Mouse (Mus musculus) brain, embryonic 14.5 days (tissue): Measurements from ENCODE around the gene Smok2a. TPM values are rescaled to one million over a fixed set of nuclear protein-coding genes. Genes with fewer than 3 reads are reported as not detected.
"Not testable (repeated sequence)": the region's sequence is repeated elsewhere in the genome, so short reads cannot be mapped to it uniquely, and the experiment has no call there.

Experiments
- DNase-seq: peaks from one replicate; pipeline ENCODE4 v3.0.0-alpha.2; 2011; ENCODE audit warnings: low read depth
- CTCF ChIP-seq: fragments of 200-500 bp; IDR thresholded peaks from 2 replicates; pipeline ENCODE4 v1.5.1; 2012; ENCODE audit warnings: inconsistent platforms, mild to moderate bottlenecking, moderate library complexity, borderline replicate concordance; ENCODE audit not compliant: insufficient read depth, insufficient read length; ENCODE audit errors: extremely low read depth
- POLR2A ChIP-seq: fragments of 200-500 bp; IDR thresholded peaks from 2 replicates; pipeline ENCODE4 v1.6.1; 2012; ENCODE audit warnings: mild to moderate bottlenecking, inconsistent platforms, borderline replicate concordance; ENCODE audit not compliant: poor library complexity, insufficient read depth, insufficient read length, severe bottlenecking; ENCODE audit errors: extremely low read depth
- polyA plus RNA-seq: library from polyadenylated mRNA; depleted of rRNA; stranded (reverse); fragments of >200 nt; gene quantifications from 2 replicates; pipeline ENCODE4 v1.2.3, GENCODE M21; 2012; rRNA removed

Gene Smok2a
- polyA plus RNA-seq, result not detected in 2 replicates

DNA sequence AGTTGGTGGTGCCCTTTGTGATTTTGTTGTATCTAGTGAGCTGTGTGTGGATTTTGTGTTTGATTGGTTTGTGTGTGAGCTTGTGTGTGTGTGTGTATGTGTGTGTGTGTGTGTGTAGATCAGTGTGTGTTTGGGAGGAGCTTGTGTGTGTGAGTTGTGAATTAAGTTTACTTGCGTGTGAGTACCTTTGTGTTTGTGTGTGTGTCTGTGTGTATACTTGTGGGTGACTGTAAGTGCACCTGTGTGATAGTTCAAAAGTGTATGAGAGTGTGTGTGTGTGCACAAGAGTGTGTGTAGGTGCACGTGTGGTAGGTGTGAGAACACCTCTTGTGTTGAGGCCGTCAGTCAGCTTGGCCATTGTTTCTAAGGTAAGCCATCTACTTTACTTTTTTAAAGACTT is at the start of gene Smok2a:
Gene Smok2a, plus strand, starts transcription at position 301 of the 400 bp plus-strand sequence.
- TF ChIP-seq POLR2A (no peak), CTCF (no peak)
- no peak for DNase-seq

DNA sequence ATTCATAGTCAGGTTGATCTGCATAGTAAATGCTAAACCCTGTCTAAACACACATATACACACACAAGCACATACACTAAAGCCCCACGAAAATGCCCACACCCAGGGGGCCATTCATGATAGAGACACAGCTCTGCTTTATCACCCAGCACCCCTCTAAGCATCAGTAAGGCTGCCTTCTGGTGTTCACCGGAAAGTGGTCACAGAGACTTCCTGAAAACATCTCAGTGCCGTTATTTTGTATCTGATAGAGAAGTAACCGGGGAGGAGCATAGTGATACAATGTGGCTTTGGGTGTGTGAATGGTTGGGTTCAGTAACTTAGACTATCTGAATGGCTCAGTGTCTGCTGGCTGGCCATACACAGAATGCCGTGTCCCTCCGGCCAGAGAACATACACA is 47.4 kb upstream of the Smok2a start:
- DNase-seq, result not testable (repeated sequence)

GRCm38 (mm10) chr17:13174029-13174428 is 47.0 kb upstream of the Smok2a start:
- not testable (repeated sequence) for DNase-seq

- DNase-seq, result not testable (repeated sequence)
These were observed 45.4 kb upstream of the Smok2a start for GRCm38 (mm10) chr17:13175609-13176008.

DNA sequence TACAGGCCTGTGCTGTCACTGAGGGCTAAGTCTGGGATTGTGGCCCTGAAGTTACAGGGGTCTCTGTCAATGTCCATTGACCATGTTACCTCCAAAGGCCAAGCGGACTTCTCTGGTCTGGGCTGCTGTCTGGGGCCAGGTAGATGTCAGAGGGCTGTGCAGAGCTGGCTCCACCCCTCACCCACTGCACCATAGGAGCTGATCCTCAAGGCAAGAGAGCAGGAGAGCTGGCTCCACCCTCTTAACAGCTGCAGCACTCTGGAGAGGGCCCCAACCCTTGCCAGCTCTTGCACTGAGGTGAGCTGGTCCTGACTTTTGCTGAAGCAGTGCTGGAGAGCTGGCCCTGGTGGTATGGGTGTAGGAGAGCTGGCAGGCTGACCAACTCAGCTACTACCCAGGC is 43.2 kb upstream of the Smok2a start:
- not testable (repeated sequence) for DNase-seq

DNA sequence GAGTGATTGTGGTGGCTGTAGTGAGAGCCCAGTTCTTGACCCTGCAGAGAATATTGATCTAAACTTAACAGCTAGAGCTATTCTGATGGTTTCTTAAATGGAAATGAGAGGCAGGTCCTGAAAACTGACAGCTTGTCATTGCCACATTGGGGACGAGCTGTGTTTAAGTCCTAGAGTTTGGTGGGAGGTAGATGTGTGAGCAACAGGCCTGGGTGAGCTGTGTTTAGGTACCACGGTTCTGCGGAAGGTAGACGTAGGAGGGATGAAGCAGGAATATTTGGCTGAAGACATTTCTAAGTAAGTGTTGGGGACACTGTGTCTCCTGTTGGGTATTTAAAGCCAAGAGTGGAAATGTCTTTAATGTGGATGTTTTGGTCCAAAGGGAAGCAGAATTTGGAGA is 42.0 kb upstream of the Smok2a start:
- not testable (repeated sequence) for DNase-seq

GRCm38 (mm10) chr17:13180491-13180890 is 40.5 kb upstream of the Smok2a start:
- not testable (repeated sequence) for DNase-seq

GRCm38 (mm10) chr17:13182712-13183111 is 38.3 kb upstream of the Smok2a start:
- not testable (repeated sequence) for DNase-seq

DNA sequence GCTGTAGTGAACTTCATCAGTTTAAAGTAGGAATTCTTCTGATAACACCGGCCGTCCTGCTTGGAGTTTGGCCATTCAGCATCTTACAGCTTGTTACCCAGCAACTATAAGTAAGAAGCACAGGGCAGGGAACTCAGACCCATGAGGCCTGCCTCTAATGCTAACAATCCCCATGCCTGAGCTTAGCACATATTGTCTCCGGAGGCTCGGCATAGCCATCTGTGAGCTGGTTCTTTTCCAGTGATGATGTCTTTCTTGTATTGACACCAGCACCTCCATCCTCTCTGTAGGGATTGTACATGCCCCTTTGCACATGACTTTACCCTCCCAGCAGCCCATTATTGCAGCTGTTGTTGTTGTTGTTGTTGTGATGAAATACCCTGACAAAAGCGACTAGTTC is 36.5 kb upstream of the Smok2a start:
- DNase-seq, result not testable (repeated sequence)

GRCm38 (mm10) chr17:13186541-13186940 is 34.4 kb upstream of the Smok2a start:
- not testable (repeated sequence) for DNase-seq

DNA sequence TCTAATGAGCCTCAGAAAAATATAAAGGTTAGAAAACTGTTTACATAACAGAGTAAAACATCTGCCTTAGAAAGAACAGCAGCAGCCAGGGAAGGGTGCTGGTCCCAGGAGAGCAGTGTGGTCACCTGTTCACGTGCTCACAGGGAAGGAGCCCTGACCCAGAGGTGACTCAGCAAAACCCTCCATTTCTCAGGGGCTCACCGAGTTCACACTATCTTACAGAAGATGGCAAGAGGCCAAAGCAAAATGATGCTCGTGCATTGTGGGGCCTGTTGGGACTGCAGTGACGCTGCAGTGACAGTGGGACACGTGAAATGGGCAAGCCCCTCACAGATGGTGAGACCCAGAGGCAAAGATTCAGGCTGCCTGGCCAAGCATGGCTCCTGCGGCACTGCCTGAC is 33.4 kb upstream of the Smok2a start:
- not testable (repeated sequence) for DNase-seq

DNA sequence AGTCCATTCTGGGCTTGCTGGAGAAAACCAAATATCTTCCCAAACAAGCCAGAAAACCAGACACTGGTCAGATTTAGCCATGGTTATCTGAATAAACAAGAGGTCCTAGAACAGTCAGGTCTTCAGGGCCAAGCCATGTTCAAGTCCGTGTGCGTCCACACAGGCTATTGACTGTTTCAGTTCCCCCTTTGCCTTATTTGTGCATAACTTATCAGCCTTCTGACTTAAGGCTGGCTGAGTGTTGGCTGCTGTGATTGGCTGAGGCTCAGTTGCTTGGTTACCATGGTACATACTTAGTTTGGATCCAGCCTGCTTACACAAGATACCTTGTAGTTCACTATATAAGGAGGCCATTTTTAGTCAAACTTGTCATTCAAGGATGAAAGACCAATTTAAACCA is 32.1 kb upstream of the Smok2a start:
- DNase-seq, result not testable (repeated sequence)

DNA sequence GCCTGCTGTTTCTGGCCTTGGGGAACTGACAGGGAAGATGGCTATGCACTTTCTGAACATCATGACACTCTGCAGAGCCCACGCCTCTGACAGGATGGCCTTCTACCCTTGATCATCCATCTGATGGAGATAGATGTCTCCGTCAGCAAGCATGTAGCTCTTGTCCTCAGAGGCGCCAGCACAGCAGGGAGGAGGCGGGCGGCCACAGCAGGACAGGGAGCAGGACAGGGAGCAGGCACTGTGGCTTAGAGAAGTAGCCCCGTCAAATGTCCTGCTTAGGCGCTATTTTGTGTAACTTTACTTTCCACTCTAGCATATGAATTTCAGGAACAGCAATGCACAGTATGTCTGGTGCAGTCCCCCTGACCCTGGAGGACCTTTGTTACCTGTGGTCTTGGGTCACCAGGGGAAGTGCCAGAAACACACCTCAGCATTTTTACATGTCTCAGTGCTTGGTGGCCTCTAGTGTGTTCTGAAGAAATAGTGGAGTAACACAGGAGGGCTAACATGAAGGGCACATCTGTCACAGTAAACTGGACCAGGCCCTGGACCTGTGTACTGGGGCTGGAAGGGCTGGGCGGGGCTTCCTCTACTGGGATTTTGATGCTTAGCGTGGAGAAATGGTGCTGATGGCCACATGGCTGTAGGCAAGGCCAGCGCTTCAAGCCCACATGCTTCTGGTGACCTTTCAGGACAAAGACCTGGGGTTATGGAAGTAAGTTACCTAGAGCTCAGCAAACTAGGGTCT is 30.0 kb upstream of the Smok2a start:
- DNase-seq, result not testable (repeated sequence)

GRCm38 (mm10) chr17:13196486-13196885 is 24.5 kb upstream of the Smok2a start:
- DNase-seq, result not testable (repeated sequence)

DNA sequence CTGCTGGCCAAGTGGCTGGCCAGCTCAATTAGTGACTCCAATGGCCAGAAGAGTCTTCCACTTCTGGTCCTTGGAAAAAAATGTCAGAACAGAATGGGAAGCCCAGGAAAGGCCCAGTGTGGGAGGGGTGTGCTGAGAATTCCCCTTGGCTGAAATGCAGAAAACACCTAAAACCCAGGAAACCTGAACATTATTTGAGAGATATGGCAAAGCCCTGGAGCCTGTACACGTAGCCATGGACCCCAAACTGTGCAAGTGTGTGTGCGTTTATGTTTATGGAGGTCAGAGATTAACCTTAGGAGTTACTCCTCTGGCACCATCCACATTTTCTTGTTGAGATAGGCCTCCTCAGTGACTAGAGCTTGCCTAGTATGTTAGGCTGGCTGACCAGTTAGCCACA is 22.2 kb upstream of the Smok2a start:
- DNase-seq, result not testable (repeated sequence)

- DNase-seq, result peak; percentile 82
These were observed 21.0 kb upstream of the Smok2a start for GRCm38 (mm10) chr17:13199880-13200409.

GRCm38 (mm10) chr17:13201551-13201950 is 19.4 kb upstream of the Smok2a start:
- DNase-seq, result not testable (repeated sequence)

- DNase-seq, result not testable (repeated sequence)
These were observed 18.4 kb upstream of the Smok2a start for GRCm38 (mm10) chr17:13202453-13203107.

GRCm38 (mm10) chr17:13205247-13205646 is 15.7 kb upstream of the Smok2a start:
- not testable (repeated sequence) for DNase-seq
